Mouse (Mus musculus) cerebellum, postnatal 4 days (tissue): ENCODE data around the gene Snx8.

Source experiments
- DNase-seq, 2 experiments: peaks; one replicate each; pipeline ENCODE4 v3.0.0; 2022; ENCODE audit warnings: low spot score in 2 of 2, mixed read lengths in 1 of 2

Gene Snx8

DNA sequence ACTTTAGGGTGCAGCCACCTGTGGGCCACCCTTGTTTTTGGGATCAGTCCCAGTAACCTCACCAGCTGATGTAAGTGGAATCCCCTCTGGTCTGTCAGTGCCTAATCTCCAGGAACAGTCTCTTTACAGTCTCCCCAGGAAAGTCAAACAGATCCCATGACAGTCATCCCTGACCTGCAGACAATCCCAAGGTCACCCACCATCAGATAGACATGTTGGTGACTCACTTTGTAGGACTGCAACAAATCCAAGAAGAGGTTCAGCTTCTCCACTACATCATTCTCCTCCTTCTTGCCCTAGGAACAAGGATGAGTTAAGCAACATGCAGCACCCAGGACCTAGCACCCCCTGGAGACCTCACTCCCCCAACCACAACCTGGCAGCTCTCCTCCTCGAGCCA, 43.0 kb downstream of the Snx8 start:
- no peak for DNase-seq

GRCm38 (mm10) chr5:140345244-140345643, 43.8 kb downstream of the Snx8 start:
- no peak for DNase-seq

DNA sequence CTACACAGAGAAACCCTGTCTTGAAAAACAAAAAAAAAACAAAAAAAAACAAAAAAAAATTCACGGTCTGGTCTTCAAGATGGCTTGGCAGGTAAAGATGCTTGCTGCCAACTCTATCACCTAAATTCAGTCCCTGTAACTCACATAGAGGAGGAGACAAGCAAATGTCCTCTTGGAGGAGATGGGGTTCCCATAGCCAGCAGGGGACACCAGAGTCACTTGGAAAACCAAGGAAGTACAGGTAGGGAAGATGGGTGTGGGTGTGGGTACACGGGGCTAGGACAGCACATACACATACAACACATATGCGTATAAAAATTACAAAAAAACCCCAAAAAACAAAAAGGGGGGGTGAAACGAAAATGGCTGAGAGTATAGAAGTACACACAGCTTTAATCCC, 46.2 kb downstream of the Snx8 start:
- DNase-seq, result no peak

GRCm38 (mm10) chr5:140339836-140340235, 49.2 kb downstream of the Snx8 start:
- no peak for DNase-seq

DNA sequence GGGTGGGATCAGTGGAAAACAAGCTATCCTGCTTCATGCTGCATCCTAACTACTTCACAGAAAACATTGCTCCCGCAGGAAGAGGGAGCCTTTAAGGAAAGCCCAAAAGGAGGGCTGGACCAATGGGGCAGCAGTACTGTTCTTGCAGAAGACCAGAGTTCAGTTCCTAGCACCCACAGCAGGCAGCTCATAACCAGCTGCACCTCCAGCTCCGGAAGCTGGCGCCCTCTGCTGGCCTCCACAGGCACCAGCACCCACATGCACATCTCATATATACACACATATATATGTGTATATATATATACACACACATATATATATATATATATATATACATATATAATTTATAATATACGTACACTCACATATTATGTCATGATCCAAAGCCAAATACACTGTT, 50.3 kb downstream of the Snx8 start:
- DNase-seq, result no peak

GRCm38 (mm10) chr5:140336680-140337079, 52.4 kb downstream of the Snx8 start:
- peak in 1 of 2 experiments; percentile 45 for DNase-seq

DNA sequence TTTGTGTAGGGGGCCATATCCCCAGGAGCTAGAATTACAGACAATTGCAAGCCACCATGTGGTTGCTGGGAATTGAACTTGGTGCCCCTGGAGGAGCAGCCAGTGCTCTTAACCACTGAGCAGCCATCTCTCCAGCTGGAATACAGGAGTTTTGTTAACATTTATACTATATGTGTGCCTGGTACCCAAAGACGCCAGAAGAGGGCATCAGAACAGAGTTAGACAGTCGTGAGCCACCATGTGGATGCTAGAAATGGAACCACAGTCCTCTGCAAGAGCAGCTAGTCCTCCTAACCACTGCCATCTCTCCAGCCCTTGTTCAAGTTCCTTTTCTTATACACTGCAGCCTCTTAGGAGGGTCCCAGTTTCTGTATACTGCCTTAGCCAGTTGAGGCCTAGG, 55.4 kb downstream of the Snx8 start:
- DNase-seq, result no peak

- no peak for DNase-seq
Observed at GRCm38 (mm10) chr5:140332519-140332918, 56.5 kb downstream of the Snx8 start.

GRCm38 (mm10) chr5:140331615-140332512, 57.2 kb downstream of the Snx8 start, which contains the start of gene Mrm2:
Mrm2 (minus strand) TSS chr5:140331898.
- DNase-seq, result peak; percentile 66 to 75

DNA sequence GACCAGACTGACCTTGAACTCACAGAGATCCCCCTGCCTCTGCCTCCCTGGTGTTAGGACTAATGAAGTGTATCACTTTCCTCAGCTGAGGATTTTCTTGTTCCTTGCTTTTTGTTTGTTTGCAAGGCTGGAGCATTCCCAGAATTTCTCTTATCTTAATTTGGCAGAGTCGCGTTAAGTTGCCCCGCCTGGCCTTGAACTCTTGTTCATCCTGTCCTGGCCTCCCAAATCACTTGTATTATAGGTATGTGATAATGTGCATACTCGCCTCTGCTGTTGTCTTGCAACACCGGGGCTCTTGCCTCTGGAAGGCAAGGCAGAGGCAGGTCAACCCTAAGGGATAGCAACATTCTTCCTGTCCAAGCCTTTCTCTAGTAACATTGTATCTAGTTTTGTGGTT, 65.0 kb downstream of the Snx8 start:
- DNase-seq, result no peak

GRCm38 (mm10) chr5:140321756-140322575, 67.1 kb downstream of the Snx8 start:
- no peak for DNase-seq

DNA sequence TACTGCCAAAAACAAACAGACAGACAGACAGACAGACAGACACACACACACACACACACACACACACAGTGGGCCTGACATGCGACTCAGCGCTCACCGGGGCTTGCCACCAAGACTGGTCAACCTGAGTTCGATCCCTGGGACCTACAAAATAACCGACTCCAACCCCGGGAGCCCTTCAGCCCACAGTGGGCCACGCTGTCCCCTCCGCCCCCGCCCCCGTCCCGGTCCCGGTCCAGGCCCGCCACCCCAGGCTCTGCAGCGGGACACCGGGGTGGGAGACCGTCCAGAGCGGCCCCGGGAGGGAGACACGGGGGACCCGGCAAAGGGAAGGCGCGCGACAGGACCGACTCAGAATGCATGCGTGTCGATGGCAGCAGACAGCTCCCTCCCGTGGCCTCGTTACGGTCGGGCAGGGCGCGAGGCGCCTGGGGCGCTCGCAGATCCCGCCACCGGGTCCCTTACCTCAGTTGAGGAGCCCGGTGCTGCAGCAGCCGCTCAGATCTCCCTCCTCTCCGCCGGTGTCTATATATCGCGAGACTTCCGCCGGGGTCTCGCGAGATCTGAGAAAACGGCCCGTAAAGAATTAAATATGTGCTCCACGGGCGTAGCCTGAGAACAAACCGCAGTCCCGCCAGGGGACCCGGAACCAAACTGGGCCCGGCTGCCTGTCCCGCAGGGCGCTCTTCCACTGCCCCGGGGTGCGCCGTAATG, 67.9 kb downstream of the Snx8 start, which contains the start of the genes Mad1l1 and Nudt1:
Mad1l1 (minus strand) TSS at position 511 of the 714 bp plus-strand sequence.
Nudt1 (plus strand) TSS at position 615 of the 714 bp plus-strand sequence.
- DNase-seq, result peak; percentile 81 to 90

DNA sequence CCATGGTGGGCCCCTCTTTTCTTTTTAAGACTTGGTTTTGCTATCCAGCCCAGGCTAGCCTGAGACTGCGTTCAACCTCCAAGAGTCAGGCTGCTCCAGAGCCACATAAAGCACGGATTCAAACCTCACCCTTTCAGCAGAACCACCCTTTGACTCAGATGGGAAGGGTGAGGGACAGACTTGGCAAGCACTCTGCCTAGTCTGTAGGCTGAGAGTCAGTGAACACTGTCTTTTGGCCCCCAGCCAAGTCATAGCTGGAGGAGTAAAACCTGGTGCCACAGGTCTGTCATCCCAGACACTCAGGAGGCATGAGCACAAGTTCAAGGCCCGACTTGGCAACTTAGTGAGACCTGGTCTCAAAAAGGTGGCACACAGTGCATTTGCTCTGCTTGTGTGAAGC, 72.3 kb downstream of the Snx8 start:
- no peak for DNase-seq

DNA sequence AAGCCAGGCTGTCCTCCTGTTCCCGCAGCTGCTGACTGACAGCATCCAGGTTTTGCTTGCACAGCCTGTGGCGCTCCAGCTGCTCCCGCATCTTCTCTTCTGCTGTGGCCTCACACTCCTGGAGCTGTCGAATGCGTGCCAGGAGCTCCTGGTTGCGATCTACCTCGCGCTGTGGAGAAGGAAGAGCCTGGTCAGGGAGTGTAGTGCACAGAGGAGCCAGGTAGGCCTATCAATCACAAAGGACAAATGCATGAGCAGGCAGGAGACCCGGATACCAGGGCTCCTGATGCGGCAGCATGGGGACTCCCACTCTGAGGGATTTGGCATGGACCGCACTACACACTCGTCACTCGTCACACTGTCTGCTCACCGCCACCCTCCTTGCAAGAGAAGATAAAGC, 81.5 kb downstream of the Snx8 start:
- DNase-seq, result no peak

DNA sequence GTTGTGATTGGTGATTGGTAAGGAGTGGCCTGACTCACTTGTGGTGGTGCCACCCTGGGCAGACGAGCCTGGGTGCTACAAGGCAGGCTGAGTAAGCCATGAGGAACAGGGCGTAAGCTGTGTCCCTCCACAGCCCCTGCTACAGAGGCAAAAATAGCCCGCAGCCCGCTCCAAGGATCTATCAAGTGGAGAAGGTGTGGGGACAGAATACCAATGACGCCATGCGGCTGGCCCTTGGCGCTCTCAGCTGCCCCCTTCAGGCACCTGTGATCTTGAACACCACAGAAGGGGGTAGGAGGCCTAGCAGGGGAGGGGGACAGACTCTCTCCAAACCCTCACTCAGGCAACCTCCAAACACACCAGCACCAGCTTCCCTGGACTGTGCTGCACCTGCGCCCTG, 83.0 kb downstream of the Snx8 start:
- no peak for DNase-seq

GRCm38 (mm10) chr5:140298291-140298690, 90.8 kb downstream of the Snx8 start:
- DNase-seq, result no peak

DNA sequence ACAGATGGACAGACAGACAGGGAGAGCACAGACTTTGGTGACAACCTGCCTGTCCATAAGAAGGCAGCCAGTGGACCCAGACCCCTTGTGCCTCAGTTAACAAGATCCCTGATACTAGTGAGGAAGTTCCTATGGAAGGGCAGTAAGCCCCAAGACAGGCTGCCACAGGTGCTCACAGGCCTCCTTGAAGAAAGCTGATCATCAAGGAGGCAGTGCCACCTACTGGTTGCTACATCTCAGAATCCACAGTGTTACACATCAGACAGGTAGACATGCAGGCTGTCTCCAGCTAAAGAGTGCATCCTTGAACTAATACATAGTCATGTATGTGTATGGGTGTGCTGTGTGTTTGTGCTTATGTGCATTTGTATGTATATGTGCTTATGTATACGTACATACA, 96.9 kb downstream of the Snx8 start:
- DNase-seq, result peak; percentile 34 to 58
